Mouse (Mus musculus) neural tube, embryonic 13.5 days (tissue): Measurements from ENCODE around the gene Esp16. TPM values are rescaled to one million over a fixed set of nuclear protein-coding genes. Genes with fewer than 3 reads are reported as not detected.
"Not testable (repeated sequence)": the region's sequence is repeated elsewhere in the genome, so short reads cannot be mapped to it uniquely, and the experiment has no call there.

ENCODE experiments used
- ATAC-seq: fragments of 200-750 bp; cut with Nextera tagmentation; 2 replicates; pipeline ENCODE4 v1.8.0; 2017; ENCODE audit warnings: low read depth, mild to moderate bottlenecking, moderate TSS enrichment, moderate library complexity
- H3K27ac ChIP-seq: fragments of 300-500 bp; sonication (generic); replicated peaks from 2 replicates; pipeline ENCODE4 v1.5.1; 2015; ENCODE audit warnings: moderate library complexity, mild to moderate bottlenecking, inconsistent platforms
- H3K27me3 ChIP-seq: fragments of 300-500 bp; sonication (generic); 2 replicates; pipeline ENCODE4 v1.6.1; 2015; ENCODE audit warnings: mild to moderate bottlenecking, inconsistent platforms
- H3K36me3 ChIP-seq: fragments of 300-500 bp; sonication (generic); 2 replicates; pipeline ENCODE4 v1.6.1; 2015; ENCODE audit warnings: mild to moderate bottlenecking, inconsistent platforms
- H3K4me1 ChIP-seq: fragments of 300-500 bp; sonication (generic); replicated peaks from 2 replicates; pipeline ENCODE4 v1.6.1; 2015; ENCODE audit warnings: inconsistent platforms
- H3K4me2 ChIP-seq: fragments of 300-500 bp; sonication (generic); 2 replicates; pipeline ENCODE4 v1.6.1; 2015; ENCODE audit warnings: inconsistent platforms, mild to moderate bottlenecking, moderate library complexity
- H3K4me3 ChIP-seq: fragments of 300-500 bp; sonication (generic); 2 replicates; pipeline ENCODE4 v1.5.1; 2015; ENCODE audit warnings: mild to moderate bottlenecking, inconsistent platforms
- H3K9ac ChIP-seq: fragments of 300-500 bp; sonication (generic); 2 replicates; pipeline ENCODE4 v1.6.1; 2015; ENCODE audit warnings: moderate library complexity, mild to moderate bottlenecking, inconsistent platforms
- H3K9me3 ChIP-seq: fragments of 300-500 bp; sonication (generic); 2 replicates; pipeline ENCODE4 v1.6.1; 2016; ENCODE audit warnings: inconsistent platforms
- WGBS: fragments of 180-500 bp; shearing (Covaris S2); methylation state at CpG from one replicate; pipeline ENCODE4 v1.1.7; 2015; 5-methylcytosine and 5-hydroxymethylcytosine counted together
- polyA plus RNA-seq: library from polyadenylated mRNA; unstranded; fragments of >200 nt; fragmentation: Nextera tagmentation; extraction: Ambion mirVana; gene quantifications from 2 replicates; pipeline ENCODE4 v1.2.1, GENCODE M21; 2015

The Esp16 gene
- polyA plus RNA-seq = not detected in 2 replicates

- H3K27me3 ChIP-seq, H3K9me3 ChIP-seq, ATAC-seq, H3K4me2 ChIP-seq, H3K4me1 ChIP-seq, H3K9ac ChIP-seq, H3K27ac ChIP-seq, H3K36me3 ChIP-seq, H3K4me3 ChIP-seq: not testable (repeated sequence)
- WGBS = 72% methylated on average over 6 of the region's 6 CpGs
These were observed at the start of gene Esp16 for GRCm38 (mm10) chr17:39535842-39536241. Gene Esp16, plus strand, starts transcription at chr17:39536142.

DNA sequence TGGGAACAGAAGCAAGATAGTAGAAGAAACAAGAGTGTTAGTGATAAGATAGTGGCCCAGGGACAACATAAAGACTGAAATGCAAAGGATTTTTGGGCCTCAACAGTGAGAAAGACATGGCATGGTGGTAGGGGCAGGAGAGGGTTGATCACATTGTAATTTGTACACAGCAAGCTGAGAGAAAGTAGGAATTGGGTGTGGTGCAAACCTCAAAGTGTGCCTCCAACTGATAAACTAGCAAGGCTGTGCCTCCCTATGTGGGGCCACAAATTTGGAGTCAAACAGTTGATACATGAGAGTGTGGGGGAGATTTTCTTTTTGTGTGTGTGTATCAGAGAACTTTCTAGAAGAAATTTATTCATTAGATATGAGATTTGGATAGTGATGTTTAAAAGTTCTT, 37.9 kb upstream of the Esp16 start:
- not testable (repeated sequence) for ATAC-seq, H3K27ac ChIP-seq, H3K9ac ChIP-seq

More for the DNA sequence above, 37.9 kb upstream of the Esp16 start:
- not testable (repeated sequence) for H3K4me1 ChIP-seq, H3K4me2 ChIP-seq, H3K9me3 ChIP-seq, H3K27me3 ChIP-seq, H3K36me3 ChIP-seq, H3K4me3 ChIP-seq

Other genes starting within 250 kb of the Esp16 start
- gene Esp18, start 129.8 kb upstream of the Esp16 start, polyA plus RNA-seq = not detected in 2 replicates
- not detected in 2 replicates for gene Esp15, start 104.8 kb downstream of the Esp16 start, polyA plus RNA-seq